Mouse (Mus musculus): ENCODE measurements around the gene Rgs10. TPM values are rescaled to one million over a fixed set of nuclear protein-coding genes. Genes with fewer than 3 reads are reported as not detected.

Rgs10 gene
- polyA plus RNA-seq, 1 experiment from 2014 or later: 42.9 TPM

- ATAC-seq (ENCODE audit: low read depth): no peak
- peaks cover 6% of the 10 kb centered on the region; the same call in 1 of the 2 replicates for H3K4me1 ChIP-seq (replicated peaks; ENCODE audit: control insufficient read depth, insufficient read depth, low read length)
- no peak overlapping the region for H3K4me3 ChIP-seq (ENCODE audit: low read length)
- WGBS: 79% methylated on average over 9 of the region's 9 CpGs
- H3K36me3 ChIP-seq (ENCODE audit: control insufficient read depth, insufficient read depth, low read length): no peaks in the 10 kb centered on the region
- no peak overlapping the region for H3K27ac ChIP-seq (ENCODE audit: low read length)
- H3K27me3 ChIP-seq (ENCODE audit: control insufficient read depth, insufficient read depth, low read depth, low read length): no peaks in the 10 kb centered on the region
- no peak overlapping the region for H3K4me2 ChIP-seq (ENCODE audit: low read depth, low read length)
- H3K9ac ChIP-seq (ENCODE audit: low read length): no peak overlapping the region
- no peaks in the 10 kb centered on the region for H3K9me3 ChIP-seq (ENCODE audit: control insufficient read depth, low read length)
Observed at GRCm38 (mm10) chr7:128358741-128359140, 59.8 kb downstream of the Rgs10 start.

- H3K4me3 ChIP-seq (ENCODE audit: low read length): no peak overlapping the region
- no peaks in the 10 kb centered on the region for H3K4me1 ChIP-seq (replicated peaks; ENCODE audit: control insufficient read depth, insufficient read depth, low read length)
- 61% methylated on average over 9 of the region's 9 CpGs for WGBS
- H3K27me3 ChIP-seq (ENCODE audit: control insufficient read depth, insufficient read depth, low read depth, low read length): no peaks in the 10 kb centered on the region
- H3K36me3 ChIP-seq (ENCODE audit: control insufficient read depth, insufficient read depth, low read length): no peaks in the 10 kb centered on the region
- no peaks in the 10 kb centered on the region for H3K9me3 ChIP-seq (ENCODE audit: control insufficient read depth, low read length)
- ATAC-seq (ENCODE audit: low read depth): peak; percentile 59
- H3K4me2 ChIP-seq (ENCODE audit: low read depth, low read length): no peak overlapping the region
- no peak overlapping the region for H3K9ac ChIP-seq (ENCODE audit: low read length)
- no peak overlapping the region for H3K27ac ChIP-seq (ENCODE audit: low read length)
Observed at GRCm38 (mm10) chr7:128356868-128357755, 61.4 kb downstream of the Rgs10 start.

GRCm38 (mm10) chr7:128355463-128355862, 63.1 kb downstream of the Rgs10 start:
- H3K4me3 ChIP-seq (ENCODE audit: low read length): no peak overlapping the region
- WGBS: 69% methylated on average over 5 of the region's 5 CpGs
- H3K4me1 ChIP-seq (replicated peaks; ENCODE audit: control insufficient read depth, insufficient read depth, low read length): peaks cover 5% of the 10 kb centered on the region

GRCm38 (mm10) chr7:128352721-128353120, 65.8 kb downstream of the Rgs10 start:
- no peak overlapping the region for H3K4me2 ChIP-seq (ENCODE audit: low read depth, low read length)
- no peak overlapping the region for H3K27ac ChIP-seq (ENCODE audit: low read length)
- no peak for ATAC-seq (ENCODE audit: low read depth)
- 76% methylated on average over 3 of the region's 3 CpGs for WGBS
- no peaks in the 10 kb centered on the region for H3K36me3 ChIP-seq (ENCODE audit: control insufficient read depth, insufficient read depth, low read length)
- no peaks in the 10 kb centered on the region for H3K27me3 ChIP-seq (ENCODE audit: control insufficient read depth, insufficient read depth, low read depth, low read length)
- no peak overlapping the region for H3K9ac ChIP-seq (ENCODE audit: low read length)
- H3K4me1 ChIP-seq (replicated peaks; ENCODE audit: control insufficient read depth, insufficient read depth, low read length): peaks cover 11% of the 10 kb centered on the region
- no peak overlapping the region for H3K4me3 ChIP-seq (ENCODE audit: low read length)
- no peaks in the 10 kb centered on the region for H3K9me3 ChIP-seq (ENCODE audit: control insufficient read depth, low read length)

More at GRCm38 (mm10) chr7:128355463-128355862, 63.1 kb downstream of the Rgs10 start:
- H3K9ac ChIP-seq (ENCODE audit: low read length): no peak overlapping the region
- H3K27me3 ChIP-seq (ENCODE audit: control insufficient read depth, insufficient read depth, low read depth, low read length): no peaks in the 10 kb centered on the region
- ATAC-seq (ENCODE audit: low read depth): no peak
- no peak overlapping the region for H3K27ac ChIP-seq (ENCODE audit: low read length)
- no peaks in the 10 kb centered on the region for H3K36me3 ChIP-seq (ENCODE audit: control insufficient read depth, insufficient read depth, low read length)
- no peaks in the 10 kb centered on the region for H3K9me3 ChIP-seq (ENCODE audit: control insufficient read depth, low read length)
- no peak overlapping the region for H3K4me2 ChIP-seq (ENCODE audit: low read depth, low read length)

GRCm38 (mm10) chr7:128351176-128351575, 67.4 kb downstream of the Rgs10 start:
- WGBS: 33% methylated on average over 5 of the region's 5 CpGs
- Histone ChIP-seq H3K36me3 (ENCODE audit: control insufficient read depth, insufficient read depth, low read length) (no peaks in the 10 kb centered on the region), H3K9me3 (ENCODE audit: control insufficient read depth, low read length) (no peaks in the 10 kb centered on the region), H3K4me1 (replicated peaks; ENCODE audit: control insufficient read depth, insufficient read depth, low read length) (peaks cover 11% of the 10 kb centered on the region), H3K4me3 (ENCODE audit: low read length) (no peak overlapping the region), H3K27me3 (ENCODE audit: control insufficient read depth, insufficient read depth, low read depth, low read length) (no peaks in the 10 kb centered on the region), H3K9ac (ENCODE audit: low read length) (no peak overlapping the region), H3K27ac (ENCODE audit: low read length) (no peak overlapping the region), H3K4me2 (ENCODE audit: low read depth, low read length) (no peak overlapping the region)
- ATAC-seq (ENCODE audit: low read depth): peak; percentile 43; the same call in 1 of the 2 replicates

GRCm38 (mm10) chr7:128350316-128350715, 68.2 kb downstream of the Rgs10 start:
- H3K27me3 ChIP-seq (ENCODE audit: control insufficient read depth, insufficient read depth, low read depth, low read length): no peaks in the 10 kb centered on the region
- ATAC-seq (ENCODE audit: low read depth): no peak
- no peak overlapping the region for H3K4me3 ChIP-seq (ENCODE audit: low read length)
- no peak overlapping the region for H3K9ac ChIP-seq (ENCODE audit: low read length)
- H3K27ac ChIP-seq (ENCODE audit: low read length): no peak overlapping the region
- WGBS: 62% methylated on average over 7 of the region's 7 CpGs
- peaks cover 11% of the 10 kb centered on the region for H3K4me1 ChIP-seq (replicated peaks; ENCODE audit: control insufficient read depth, insufficient read depth, low read length)
- H3K9me3 ChIP-seq (ENCODE audit: control insufficient read depth, low read length): no peaks in the 10 kb centered on the region
- no peak overlapping the region for H3K4me2 ChIP-seq (ENCODE audit: low read depth, low read length)
- H3K36me3 ChIP-seq (ENCODE audit: control insufficient read depth, insufficient read depth, low read length): no peaks in the 10 kb centered on the region

- no peaks in the 10 kb centered on the region for H3K9me3 ChIP-seq (ENCODE audit: control insufficient read depth, low read length)
- no peak for ATAC-seq (ENCODE audit: low read depth)
- peaks cover 11% of the 10 kb centered on the region for H3K4me1 ChIP-seq (replicated peaks; ENCODE audit: control insufficient read depth, insufficient read depth, low read length)
- 58% methylated on average over 4 of the region's 4 CpGs for WGBS
- no peak overlapping the region for H3K4me2 ChIP-seq (ENCODE audit: low read depth, low read length)
- H3K27me3 ChIP-seq (ENCODE audit: control insufficient read depth, insufficient read depth, low read depth, low read length): no peaks in the 10 kb centered on the region
- no peak overlapping the region for H3K9ac ChIP-seq (ENCODE audit: low read length)
- H3K36me3 ChIP-seq (ENCODE audit: control insufficient read depth, insufficient read depth, low read length): no peaks in the 10 kb centered on the region
- H3K4me3 ChIP-seq (ENCODE audit: low read length): no peak overlapping the region
- no peak overlapping the region for H3K27ac ChIP-seq (ENCODE audit: low read length)
Observed at GRCm38 (mm10) chr7:128349751-128350150, 68.8 kb downstream of the Rgs10 start.

- no peak overlapping the region for H3K4me3 ChIP-seq (ENCODE audit: low read length)
- no peak overlapping the region for H3K4me2 ChIP-seq (ENCODE audit: low read depth, low read length)
- H3K4me1 ChIP-seq (replicated peaks; ENCODE audit: control insufficient read depth, insufficient read depth, low read length): peaks cover 11% of the 10 kb centered on the region
- H3K27ac ChIP-seq (ENCODE audit: low read length): peak overlapping the region; percentile 42; the same call in 1 of the 2 replicates
- ATAC-seq (ENCODE audit: low read depth): peak; percentile 70
- no peaks in the 10 kb centered on the region for H3K36me3 ChIP-seq (ENCODE audit: control insufficient read depth, insufficient read depth, low read length)
- 37% methylated on average over 1 of the region's 1 CpGs for WGBS
- no peaks in the 10 kb centered on the region for H3K9me3 ChIP-seq (ENCODE audit: control insufficient read depth, low read length)
- no peak overlapping the region for H3K9ac ChIP-seq (ENCODE audit: low read length)
- H3K27me3 ChIP-seq (ENCODE audit: control insufficient read depth, insufficient read depth, low read depth, low read length): no peaks in the 10 kb centered on the region
Observed at GRCm38 (mm10) chr7:128348608-128349007, 70.0 kb downstream of the Rgs10 start.

GRCm38 (mm10) chr7:128346991-128347390, 71.6 kb downstream of the Rgs10 start:
- 62% methylated on average over 8 of the region's 8 CpGs for WGBS
- ATAC-seq (ENCODE audit: low read depth): no peak

More at GRCm38 (mm10) chr7:128346991-128347390, 71.6 kb downstream of the Rgs10 start:
- no peak overlapping the region for H3K4me3 ChIP-seq (ENCODE audit: low read length)
- H3K36me3 ChIP-seq (ENCODE audit: control insufficient read depth, insufficient read depth, low read length): no peaks in the 10 kb centered on the region
- no peak overlapping the region for H3K27ac ChIP-seq (ENCODE audit: low read length)
- no peaks in the 10 kb centered on the region for H3K27me3 ChIP-seq (ENCODE audit: control insufficient read depth, insufficient read depth, low read depth, low read length)
- no peak overlapping the region for H3K4me2 ChIP-seq (ENCODE audit: low read depth, low read length)
- peaks cover 11% of the 10 kb centered on the region for H3K4me1 ChIP-seq (replicated peaks; ENCODE audit: control insufficient read depth, insufficient read depth, low read length)
- no peak overlapping the region for H3K9ac ChIP-seq (ENCODE audit: low read length)
- H3K9me3 ChIP-seq (ENCODE audit: control insufficient read depth, low read length): peaks cover 3% of the 10 kb centered on the region; the same call in 1 of the 2 replicates
